Comparison of ENCODE assay signal across 13 mouse cellular contexts in genomic region chr7:145029124-145029523, GRCm38 (mm10).
DNase-seq lines count a peak whose midpoint lies in the region; ATAC-seq and TF ChIP-seq lines count a peak whose summit lies in the region.
"Had no signal": no experiment of that assay in that cellular context is flagged by ENCODE, and none has a peak within 500 bp of the region (broad histone marks: within the 10 kb centered on the region; RNA-seq: fewer than 3 reads in every experiment).

No protein-coding gene starts in this region.

- no peak for ATAC-seq in liver, postnatal 0 days
- ATAC-seq in liver, embryonic 11.5 days (replicated peaks; ENCODE audit: low FRiP score), result no peak
- no peak for ATAC-seq in stomach, postnatal 0 days (ENCODE audit: low FRiP score, low TSS enrichment)
- ATAC-seq: forebrain, embryonic 16.5 days had no signal

- H3K27ac ChIP-seq in liver, postnatal 0 days (ENCODE audit: low read depth), result no peak overlapping the region
- no peak overlapping the region for H3K27ac ChIP-seq in liver, embryonic 11.5 days (ENCODE audit: low read depth, low read length)
- H3K27ac ChIP-seq in ES-E14 (ENCODE audit: insufficient read depth, low read depth, low read length, poor library complexity, severe bottlenecking), result no peak overlapping the region
- H3K27ac ChIP-seq in stomach, postnatal 0 days (replicated peaks), result no peak overlapping the region
- H3K27ac ChIP-seq: heart, embryonic 13.5 days; limb, embryonic 12.5 days had no signal

- DNase-seq in liver, postnatal 0 days, result no peak
- DNase-seq in liver, embryonic 11.5 days (ENCODE audit: low spot score), result no peak
- DNase-seq in ES-E14 (ENCODE audit: low read depth, low spot score), result peak; percentile 58
- DNase-seq in brain, embryonic 14.5 days (ENCODE audit: low read depth), result no peak
- DNase-seq in stomach, postnatal 0 days (ENCODE audit: low spot score), result no peak
- no peak for DNase-seq in layer of hippocampus, adult 9-10 months (ENCODE audit: low spot score)
- DNase-seq in layer of hippocampus, adult 9-11 months, result no peak
- DNase-seq in layer of hippocampus, postnatal 25 days (ENCODE audit: extremely low spot score in 1 of 2, low spot score in 1 of 2), result no peak
- DNase-seq: kidney, adult 9 months had no signal

- H3K4me1 ChIP-seq in liver, postnatal 0 days (ENCODE audit: insufficient read depth), result peaks cover 5% of the 10 kb centered on the region
- peaks cover 10% of the 10 kb centered on the region for H3K4me1 ChIP-seq in liver, embryonic 11.5 days (replicated peaks; ENCODE audit: control insufficient read depth, insufficient read depth, low read length)
- peaks cover 11 to 17% of the 10 kb centered on the region in 2 experiments for H3K4me1 ChIP-seq in ES-E14 (ENCODE audit: control insufficient read depth in 2 of 2, insufficient read depth in 2 of 2, low read length in 2 of 2, poor library complexity in 1 of 2)
- H3K4me1 ChIP-seq in stomach, postnatal 0 days (replicated peaks; ENCODE audit: control insufficient read depth, insufficient read depth), result peaks cover 2% of the 10 kb centered on the region; the same call in 1 of the 2 replicates

- 28% methylated on average over 4 of the region's 4 CpGs for WGBS in liver, postnatal 0 days (ENCODE audit: insufficient replicate concordance)
- WGBS in liver, embryonic 11.5 days, result 30% methylated on average over 4 of the region's 4 CpGs
- 37% methylated on average over 4 of the region's 4 CpGs for WGBS in stomach, postnatal 0 days

- no peaks in the 10 kb centered on the region for H3K27me3 ChIP-seq in liver, postnatal 0 days (ENCODE audit: insufficient read depth, low read length)
- peaks cover 4% of the 10 kb centered on the region; the same call in 1 of the 2 replicates for H3K27me3 ChIP-seq in liver, embryonic 11.5 days (replicated peaks; ENCODE audit: control insufficient read depth, insufficient read depth, low read length)
- no peaks in the 10 kb centered on the region for H3K27me3 ChIP-seq in stomach, postnatal 0 days (ENCODE audit: control insufficient read depth, insufficient read depth, low read length)
- H3K27me3 ChIP-seq: limb, embryonic 12.5 days had no signal

- TF ChIP-seq CTCF in liver, postnatal 0 days (IDR thresholded peaks at IDR 0.05; ENCODE audit: low read depth), result peak; percentile 22; the same call in 1 of the 2 replicates
- peak; percentile 8; the same call in 1 of the 2 replicates for TF ChIP-seq CTCF in brain, embryonic 14.5 days (IDR thresholded peaks at IDR 0.05; ENCODE audit: borderline replicate concordance, extremely low read depth, insufficient read depth, insufficient read length)
- peak; percentile 36 for TF ChIP-seq CTCF in stomach, postnatal 0 days (IDR thresholded peaks at IDR 0.05; ENCODE audit: low read depth)

- TF ChIP-seq EP300 in liver, postnatal 0 days (IDR thresholded peaks at IDR 0.05; ENCODE audit: low read depth), result no peak
- no peak for TF ChIP-seq EP300 in stomach, postnatal 0 days (optimal IDR thresholded peaks at IDR 0.05)

- in situ Hi-C loops in ES-E14 (cut with MboI; ENCODE audit: low sequenced_read_pairs in 2 of 2, unreplicated experiment in 2 of 2), result no loop called here

- no peaks in the 10 kb centered on the region for H3K36me3 ChIP-seq in liver, postnatal 0 days (replicated peaks; ENCODE audit: insufficient read depth, low read length)
- no peaks in the 10 kb centered on the region for H3K36me3 ChIP-seq in liver, embryonic 11.5 days (ENCODE audit: control insufficient read depth, insufficient read depth, low read length)
- no peaks in the 10 kb centered on the region for H3K36me3 ChIP-seq in ES-E14 (ENCODE audit: control insufficient read depth, insufficient read depth, low read length, poor library complexity, severe bottlenecking)
- no peaks in the 10 kb centered on the region for H3K36me3 ChIP-seq in stomach, postnatal 0 days (ENCODE audit: control insufficient read depth, insufficient read depth, low read length)
- H3K36me3 ChIP-seq: heart, embryonic 13.5 days; limb, embryonic 12.5 days had no signal

- no peak overlapping the region for H3K4me3 ChIP-seq in liver, postnatal 0 days (ENCODE audit: low read depth, low read length)
- no peak overlapping the region for H3K4me3 ChIP-seq in liver, embryonic 11.5 days (ENCODE audit: low read depth, low read length)
- no peak overlapping the region for H3K4me3 ChIP-seq in ES-E14 (ENCODE audit: insufficient read depth in 1 of 2, low read depth in 1 of 2, low read length in 2 of 2, poor library complexity in 1 of 2, severe bottlenecking in 1 of 2)
- no peak overlapping the region for H3K4me3 ChIP-seq in stomach, postnatal 0 days (ENCODE audit: low read depth, low read length)
- H3K4me3 ChIP-seq: heart, embryonic 13.5 days; limb, embryonic 12.5 days; megakaryocyte, embryonic 14.5 days had no signal

- H3K4me2 ChIP-seq in liver, postnatal 0 days (ENCODE audit: low read depth, low read length), result no peak overlapping the region
- no peak overlapping the region for H3K4me2 ChIP-seq in liver, embryonic 11.5 days
- H3K4me2 ChIP-seq in stomach, postnatal 0 days (replicated peaks; ENCODE audit: low read depth), result no peak overlapping the region
- H3K4me2 ChIP-seq: heart, embryonic 13.5 days; limb, embryonic 12.5 days had no signal

- H3K9ac ChIP-seq in liver, postnatal 0 days (replicated peaks), result no peak overlapping the region
- no peak overlapping the region for H3K9ac ChIP-seq in liver, embryonic 11.5 days (ENCODE audit: low read depth, low read length)
- H3K9ac ChIP-seq in ES-E14 (ENCODE audit: insufficient read depth, low read depth, low read length, poor library complexity, severe bottlenecking), result no peak overlapping the region
- no peak overlapping the region for H3K9ac ChIP-seq in stomach, postnatal 0 days (ENCODE audit: low read length)
- H3K9ac ChIP-seq: heart, embryonic 13.5 days; limb, embryonic 12.5 days had no signal

- H3K9me3 ChIP-seq in liver, postnatal 0 days (ENCODE audit: low read length), result no peaks in the 10 kb centered on the region
- no peaks in the 10 kb centered on the region for H3K9me3 ChIP-seq in liver, embryonic 11.5 days (ENCODE audit: control insufficient read depth, low read length)
- no peaks in the 10 kb centered on the region for H3K9me3 ChIP-seq in ES-E14 (ENCODE audit: control insufficient read depth, insufficient read depth, low read depth, low read length)
- H3K9me3 ChIP-seq in stomach, postnatal 0 days (ENCODE audit: control insufficient read depth, low read length), result no peaks in the 10 kb centered on the region
- H3K9me3 ChIP-seq: heart, embryonic 13.5 days; limb, embryonic 12.5 days had no signal

- TF ChIP-seq POLR2A in brain, embryonic 14.5 days (IDR thresholded peaks at IDR 0.05; ENCODE audit: borderline replicate concordance, extremely low read depth, insufficient read depth, insufficient read length, poor library complexity, severe bottlenecking), result no peak

TF ChIP-seq in ES-E14, 5 proteins besides CTCF, POLR2A, EP300 and RAD21:
- no peak for TF ChIP-seq MAFK (IDR thresholded peaks at IDR 0.05; ENCODE audit: insufficient read depth, low read depth, low read length)
- TF ChIP-seq ZNF384 (IDR thresholded peaks at IDR 0.05; ENCODE audit: low read depth, low read length), result no peak
- TF ChIP-seq ZC3H11A (IDR thresholded peaks at IDR 0.05; ENCODE audit: borderline replicate concordance, low read depth, low read length), result no peak
- TF ChIP-seq HCFC1 (IDR thresholded peaks at IDR 0.05; ENCODE audit: borderline replicate concordance, insufficient read depth, low read length), result no peak
- no peak for TF ChIP-seq CHD2 (IDR thresholded peaks at IDR 0.05; ENCODE audit: low read depth, low read length)
TF ChIP-seq in ES-E14: peak in this region for 0.
